Mouse (Mus musculus) naive thymus-derived CD4-positive, alpha-beta T cell, adult 2 months (primary cell): ENCODE data around the gene Sec14l1.

ENCODE experiments used
- DNase-seq: peaks from one replicate; pipeline ENCODE4 v3.0.0-alpha.2; 2011; ENCODE audit warnings: low read depth

Gene Sec14l1

DNA sequence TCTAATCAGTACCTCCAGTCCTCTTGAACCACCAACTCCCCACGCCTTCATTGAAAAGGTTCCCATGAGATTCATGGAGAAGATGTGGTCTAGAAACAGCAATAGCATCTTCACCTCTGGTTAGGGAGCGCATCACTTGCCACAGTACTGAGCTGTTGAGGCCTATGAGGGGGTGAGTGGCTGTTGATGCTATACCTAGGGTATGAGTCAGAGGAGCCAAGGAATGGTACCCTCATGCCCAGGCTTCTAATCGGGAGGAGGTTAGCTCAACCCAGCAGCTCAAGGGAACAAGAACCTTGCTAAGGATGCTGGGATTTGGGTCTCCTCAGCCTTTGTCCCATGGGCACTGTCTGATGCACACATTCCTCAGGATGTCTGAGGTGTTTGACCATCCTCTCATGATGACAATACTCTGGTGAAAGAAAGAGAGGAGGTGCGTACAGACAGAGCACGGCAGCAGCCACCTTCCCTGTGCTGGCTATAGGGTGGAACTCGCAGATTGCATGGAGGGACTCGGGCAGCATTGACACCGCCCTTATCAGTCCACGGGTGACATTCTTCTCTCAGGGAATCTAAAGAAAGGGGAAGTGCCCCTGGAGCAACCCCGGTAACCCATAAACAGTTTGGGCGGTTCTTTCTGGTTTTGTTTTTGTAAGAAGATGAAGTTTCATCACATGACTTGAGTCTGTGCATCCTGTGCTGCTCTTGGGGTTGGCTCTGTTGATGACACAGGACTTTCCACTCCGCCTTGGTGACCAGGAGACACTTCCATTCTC lies 5.6 kb upstream of the Sec14l1 start:
- peak; percentile 58 for DNase-seq

DNA sequence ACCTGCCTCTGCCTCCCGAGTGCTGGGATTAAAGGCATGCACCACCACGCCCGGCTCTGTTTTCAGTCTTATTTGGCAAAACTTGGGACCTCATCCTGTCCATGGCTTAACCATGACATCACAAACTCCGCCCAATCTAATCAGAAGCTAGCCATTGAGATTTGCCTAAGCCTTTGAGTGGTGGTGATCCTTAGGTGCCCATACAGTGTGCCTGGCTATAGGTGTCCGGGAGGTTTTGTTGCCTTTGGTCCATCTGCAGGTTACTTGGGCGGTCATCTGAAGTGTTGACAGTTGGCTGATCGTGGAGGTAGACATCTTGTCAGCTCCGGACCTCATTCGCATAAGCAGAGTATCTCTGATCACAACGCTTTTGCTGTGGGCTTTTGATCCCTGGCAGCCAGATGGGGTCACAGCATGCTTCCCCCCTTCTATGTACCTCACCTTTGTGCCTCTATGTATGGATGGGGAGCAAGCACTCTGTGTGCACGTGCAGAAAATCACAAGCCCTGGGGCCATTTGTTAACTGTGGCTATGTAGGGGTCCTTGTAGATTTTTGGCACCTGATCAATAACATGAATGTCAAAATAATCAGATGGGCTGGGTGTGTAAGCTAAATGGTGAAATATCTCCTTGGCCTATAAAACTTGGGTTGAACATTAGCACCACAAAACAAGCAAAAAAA lies 2.9 kb upstream of the Sec14l1 start:
- DNase-seq = no peak

DNA sequence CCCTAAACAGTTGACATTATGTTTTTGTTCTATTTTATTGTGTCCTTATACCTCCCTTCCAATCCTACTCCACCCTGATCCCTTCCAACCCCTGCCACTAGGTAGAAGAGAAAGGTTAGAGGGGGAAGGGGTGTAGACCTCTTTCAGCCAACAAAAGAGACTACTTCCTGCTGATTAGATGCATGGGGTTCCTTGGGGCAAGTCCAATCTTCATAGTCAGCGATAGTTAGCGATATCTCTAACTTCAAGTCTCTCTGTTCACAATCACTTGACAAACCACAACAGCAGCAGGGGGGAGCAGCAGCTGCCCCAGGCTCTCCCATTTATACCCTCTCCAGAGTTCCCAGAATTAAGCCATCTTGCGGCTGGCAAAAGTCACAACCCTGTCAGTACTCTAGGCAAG lies 2.3 kb upstream of the Sec14l1 start:
- DNase-seq = no peak

DNA sequence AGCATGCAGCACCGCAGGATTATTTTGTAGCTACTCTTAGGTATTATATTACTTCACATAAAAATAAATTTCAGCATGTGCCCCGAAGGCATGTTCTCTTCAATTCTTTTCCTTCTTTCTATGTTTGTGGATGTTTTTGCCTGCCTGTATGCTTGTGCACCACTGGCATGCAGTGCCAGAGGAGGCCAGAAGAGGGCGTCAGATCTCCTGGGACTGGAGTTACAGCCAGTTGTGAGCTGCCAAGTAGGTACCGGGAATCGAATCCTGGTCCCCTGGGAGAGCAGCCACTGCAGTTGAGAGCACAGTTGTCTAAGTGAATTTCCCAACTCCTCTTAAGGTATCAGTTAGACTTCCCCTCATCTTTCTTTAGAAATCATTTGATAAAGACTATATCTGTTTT lies 1.6 kb upstream of the Sec14l1 start:
- peak; percentile 56 for DNase-seq

DNA sequence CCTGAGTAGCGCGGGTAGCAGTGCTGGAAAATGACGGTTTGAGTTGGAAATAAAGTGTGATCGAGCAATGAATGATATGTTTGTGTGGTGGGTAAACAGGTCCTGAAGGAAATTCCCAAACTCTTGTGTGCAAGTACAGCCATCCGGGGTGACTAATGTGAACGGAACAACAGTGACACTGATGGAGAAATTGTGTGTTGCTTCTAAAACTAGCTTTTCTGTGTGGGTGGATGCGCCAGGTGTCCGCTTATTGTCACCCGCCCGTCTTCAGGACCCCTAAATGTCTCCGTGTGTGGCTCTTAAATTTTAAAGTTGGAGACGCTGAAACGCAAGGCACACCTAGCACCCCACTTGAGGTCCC lies 757 bp upstream of the Sec14l1 start:
- DNase-seq = no peak

DNA sequence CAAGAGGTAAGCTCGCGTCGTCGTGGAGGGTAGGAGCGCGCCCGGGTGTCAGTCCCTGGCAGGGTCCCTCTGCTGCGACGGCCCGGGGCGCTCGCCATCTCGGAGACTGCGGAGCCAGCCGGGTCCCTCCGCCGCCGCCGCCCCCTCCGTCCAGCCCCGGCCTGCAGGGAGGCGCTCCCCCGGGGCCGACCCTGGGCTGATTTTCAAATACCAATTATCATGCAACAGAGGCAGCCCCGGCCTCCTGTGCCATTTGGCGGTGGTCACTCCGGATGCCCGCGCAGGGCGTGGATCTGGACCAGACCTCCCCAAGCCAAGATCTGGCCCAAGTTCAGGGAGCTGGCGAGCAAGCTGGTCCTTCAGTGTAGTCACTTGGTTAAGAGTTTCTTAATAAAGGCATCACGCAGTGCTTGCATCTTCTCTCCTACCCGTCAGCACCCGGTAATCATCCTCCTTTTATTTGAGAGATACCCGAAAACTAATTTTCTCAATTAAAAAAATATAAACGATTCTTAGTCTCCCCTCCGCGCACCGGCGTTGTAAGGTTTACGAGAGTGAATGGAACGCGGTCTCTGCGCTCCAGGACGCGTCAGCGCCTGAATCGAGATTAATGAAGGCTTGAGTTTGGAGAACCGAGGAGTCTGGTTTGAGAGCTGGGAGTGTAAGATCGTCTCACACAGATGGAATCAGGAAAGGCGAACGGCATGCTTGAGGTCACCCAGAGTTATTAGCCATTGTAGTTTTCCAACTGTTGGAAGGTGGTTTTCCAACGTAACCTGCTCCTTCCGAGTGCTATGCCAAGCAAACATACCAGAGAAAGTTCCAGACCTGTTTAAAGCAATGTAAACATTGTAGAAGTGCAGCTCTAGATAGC lies 615 bp downstream of the Sec14l1 start:
- no peak for DNase-seq

DNA sequence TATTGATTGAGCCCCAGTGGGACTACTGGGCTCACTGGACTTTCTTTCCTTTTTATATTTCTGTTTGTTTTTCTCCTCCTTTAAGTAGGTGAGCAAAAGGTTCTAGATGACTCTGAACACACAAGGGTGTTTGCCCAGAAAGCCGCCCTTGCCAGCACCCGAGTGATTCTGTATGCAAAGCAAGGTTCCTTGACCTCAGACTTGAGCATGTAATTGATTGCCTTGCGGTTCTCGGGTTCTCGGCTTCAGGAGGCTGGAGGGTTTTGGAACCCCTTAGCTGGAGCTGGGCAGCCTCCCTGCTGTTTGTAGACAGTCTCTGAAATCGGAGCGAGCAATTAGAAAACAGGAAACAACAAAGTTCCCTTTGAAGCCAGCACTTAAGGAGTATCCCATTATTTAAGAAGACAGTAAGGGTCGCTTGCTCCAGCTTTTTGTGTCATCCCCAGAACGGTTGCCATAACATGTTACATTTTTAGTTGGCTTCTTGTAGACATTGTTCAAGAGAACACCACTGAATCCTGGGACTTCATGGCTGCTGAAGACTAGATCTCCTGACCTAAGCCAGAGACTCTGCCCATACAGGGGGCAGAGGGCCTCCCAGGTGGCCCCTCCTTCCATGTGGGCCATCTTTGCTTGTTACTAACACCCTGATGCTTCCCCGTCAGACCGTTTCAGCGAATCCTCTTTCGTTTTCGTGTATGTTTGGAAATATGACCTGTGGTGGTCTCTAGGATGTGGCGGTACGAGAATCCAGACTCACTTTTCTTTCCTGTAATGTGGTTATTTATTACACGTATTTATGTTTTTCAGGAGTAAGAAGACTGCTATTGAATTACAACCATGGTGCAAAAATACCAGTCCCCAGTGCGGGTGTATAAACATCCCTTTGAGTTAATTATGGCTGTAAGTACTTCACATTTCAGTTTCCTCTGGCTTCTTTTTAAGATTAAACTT lies 1.7 kb downstream of the Sec14l1 start:
- no peak for DNase-seq

DNA sequence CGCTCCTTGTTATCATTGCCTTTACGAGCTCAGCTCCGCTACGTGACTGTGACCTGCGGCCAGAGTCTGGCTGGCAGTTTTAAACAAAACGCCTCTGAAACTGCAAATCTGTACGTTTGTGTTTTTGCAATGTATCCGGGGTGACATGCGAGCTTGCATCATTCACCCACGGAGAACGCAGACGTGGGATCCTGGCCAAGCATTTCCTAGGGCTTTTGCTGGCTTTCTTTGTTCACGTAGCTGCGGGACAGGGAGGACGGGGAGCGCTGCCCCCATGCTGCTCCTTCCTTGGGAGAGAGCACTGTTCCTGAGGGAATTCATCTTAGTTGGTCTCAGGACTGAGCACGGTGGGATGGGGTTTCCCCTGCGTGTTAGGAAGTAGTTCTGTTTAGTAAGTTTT lies 2.4 kb downstream of the Sec14l1 start:
- no peak for DNase-seq

DNA sequence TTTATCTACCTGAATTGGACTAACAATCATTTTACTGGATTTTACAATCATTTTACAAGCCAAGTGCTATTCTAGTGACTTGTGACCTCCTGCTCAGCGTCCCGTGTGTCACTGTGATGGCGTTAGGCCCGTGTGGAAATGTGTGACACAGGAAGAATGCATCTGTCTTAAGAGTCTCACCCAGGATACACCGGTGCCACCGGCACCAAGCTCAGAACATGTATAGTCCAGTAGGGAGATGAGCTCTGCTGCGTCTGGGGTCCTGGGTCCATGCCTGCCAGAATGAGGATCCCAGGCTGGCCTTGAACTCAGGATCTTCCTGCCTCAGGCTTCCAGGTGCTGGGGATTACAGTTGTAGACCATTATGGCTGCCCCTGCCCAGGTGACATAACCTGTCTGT lies 2.8 kb downstream of the Sec14l1 start:
- DNase-seq = no peak

DNA sequence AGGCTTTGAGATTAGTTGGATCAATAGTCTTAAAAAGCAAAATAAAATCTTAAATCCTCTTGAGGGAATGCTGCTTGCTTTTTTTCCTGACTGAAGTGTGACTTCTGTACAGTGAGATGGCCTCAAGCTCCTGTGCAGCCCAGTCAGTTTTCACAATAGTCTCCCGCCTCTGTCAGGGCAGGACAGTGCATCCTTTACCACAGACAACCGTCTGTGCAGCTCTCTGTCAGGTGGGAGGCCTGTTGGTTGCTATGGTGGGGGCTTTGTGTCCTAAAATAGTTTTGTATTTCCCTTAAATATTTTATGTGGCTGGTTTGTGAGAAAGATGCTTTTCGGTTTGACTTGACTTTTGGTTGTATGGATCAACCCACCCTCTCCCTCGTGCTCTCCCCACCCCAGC lies 3.3 kb downstream of the Sec14l1 start:
- no peak for DNase-seq

DNA sequence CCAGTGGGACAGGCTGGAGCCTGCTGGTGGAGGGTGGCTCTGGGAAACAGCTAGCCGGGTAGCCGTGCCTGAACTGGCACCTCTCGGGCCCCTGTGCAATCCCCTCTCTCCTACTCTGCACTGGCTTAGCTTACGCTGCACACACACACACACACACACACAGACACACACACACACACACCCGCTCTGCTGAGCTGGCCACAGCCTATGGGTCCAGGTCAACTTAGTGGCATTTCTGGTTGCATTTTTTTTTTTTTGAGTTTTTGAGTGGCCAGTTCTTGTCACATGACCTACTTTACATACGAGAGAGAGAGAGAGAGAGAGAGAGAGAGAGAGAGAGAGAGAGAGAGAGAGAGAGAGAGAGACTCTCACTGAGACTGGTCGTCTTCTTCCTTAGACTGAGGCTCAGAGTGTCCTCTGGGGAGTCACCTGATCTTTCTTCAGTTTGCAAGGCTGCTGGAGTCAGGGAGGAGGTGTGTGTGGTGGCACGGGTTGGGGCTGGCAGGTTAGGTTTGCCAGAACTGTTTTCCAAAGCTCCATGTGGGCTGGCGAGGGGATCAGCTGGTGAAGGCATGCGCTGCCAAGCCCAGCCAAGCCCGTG lies 3.9 kb downstream of the Sec14l1 start:
- no peak for DNase-seq

DNA sequence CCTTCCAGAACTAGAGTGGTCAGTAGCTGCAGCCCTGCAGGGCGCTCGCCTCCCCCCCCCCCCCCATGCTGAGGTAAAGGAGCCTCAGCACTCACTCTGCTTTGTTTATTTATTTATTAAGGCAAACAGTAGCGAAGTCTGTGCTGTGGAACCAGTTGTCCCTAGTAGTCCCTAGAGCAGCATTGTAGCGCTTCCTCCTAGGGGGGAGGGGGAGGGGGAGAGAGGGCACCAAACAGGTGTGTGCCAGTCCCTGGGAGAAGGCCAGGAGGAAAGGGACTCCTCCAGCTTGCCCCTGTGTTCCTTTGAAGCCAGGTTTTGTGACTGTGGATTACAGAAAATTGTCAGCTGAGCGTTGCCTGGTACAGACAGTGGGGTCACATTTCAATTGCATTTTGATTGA lies 4.8 kb downstream of the Sec14l1 start:
- no peak for DNase-seq

DNA sequence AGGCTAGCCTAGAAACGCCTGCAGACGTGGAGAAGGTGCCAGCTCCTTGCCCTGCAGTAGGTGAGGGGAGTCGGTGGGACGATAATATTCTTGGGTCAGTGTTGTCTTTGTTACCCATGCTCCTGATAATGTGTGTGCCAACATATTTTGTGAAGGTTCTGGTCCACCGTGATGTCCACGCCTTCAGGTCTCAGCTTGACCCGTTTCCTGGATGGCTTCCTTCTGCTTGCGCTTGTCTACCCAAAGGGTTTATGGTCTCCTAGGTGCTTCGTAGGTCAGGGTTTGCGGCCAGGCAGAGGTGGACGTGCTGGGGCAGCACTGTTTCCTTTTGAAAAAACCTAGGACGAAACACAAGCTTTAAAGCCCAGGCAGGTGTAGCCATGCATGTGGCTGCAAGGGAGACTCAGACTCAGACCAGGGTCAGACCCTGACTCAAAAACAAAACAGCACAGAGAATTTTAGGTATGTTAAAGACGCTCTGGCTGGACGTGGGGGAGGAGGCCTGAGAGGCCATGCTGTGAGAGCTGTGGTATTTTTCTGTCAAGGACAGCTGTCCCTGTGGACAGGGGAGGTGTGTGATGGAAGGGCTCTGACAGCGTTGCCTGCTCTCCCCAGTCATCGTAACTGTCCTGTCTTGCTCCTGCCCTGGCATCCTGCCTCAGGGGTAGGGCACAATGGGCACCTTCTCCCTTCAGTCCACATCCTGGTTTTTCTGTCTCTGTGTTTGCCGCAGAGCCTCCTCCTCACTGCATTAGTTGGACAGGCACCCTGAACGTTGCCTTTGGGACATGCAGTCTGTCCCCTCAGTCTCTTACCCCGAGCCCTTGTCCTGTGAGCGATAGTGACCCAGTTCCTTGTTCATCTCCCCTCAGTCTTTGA lies 5.6 kb downstream of the Sec14l1 start:
- no peak for DNase-seq

DNA sequence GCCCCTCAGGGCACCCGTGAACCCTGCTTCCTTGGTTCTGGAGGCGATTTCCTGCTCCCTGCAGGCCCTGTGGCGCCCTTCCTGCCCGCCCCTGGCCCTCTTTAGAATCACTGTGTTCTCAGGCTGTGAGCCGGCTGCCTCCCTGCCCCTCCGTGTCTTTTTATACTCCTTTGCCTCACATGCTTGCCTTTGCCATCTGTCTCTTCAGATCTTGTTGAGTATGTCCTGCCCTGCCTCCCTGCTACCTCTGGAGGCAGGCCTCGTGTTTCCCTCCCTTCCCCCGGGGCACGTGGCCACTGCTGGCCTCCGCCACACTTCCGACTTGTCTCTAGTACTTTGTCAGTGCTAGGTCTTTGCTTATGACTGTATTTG lies 6.2 kb downstream of the Sec14l1 start:
- DNase-seq = no peak

DNA sequence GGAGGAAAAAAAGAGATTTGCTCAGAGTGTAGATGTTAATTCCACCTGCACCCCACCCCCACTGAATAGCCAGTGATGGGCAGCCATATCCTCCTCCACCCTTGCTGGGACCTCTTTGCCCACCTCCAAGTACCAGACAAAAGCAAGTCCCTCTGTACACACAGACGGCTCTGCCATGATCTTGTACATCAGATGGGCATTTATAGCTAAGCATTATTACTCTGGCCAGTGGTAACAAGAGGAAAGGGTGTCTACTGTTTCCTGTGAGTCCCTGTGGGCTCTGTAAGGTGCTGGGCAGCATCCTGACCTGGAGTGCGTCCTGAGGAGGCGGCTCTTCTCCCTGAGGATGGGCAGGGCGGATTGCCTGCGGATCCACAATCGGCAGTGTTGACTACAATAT lies 7.0 kb downstream of the Sec14l1 start:
- DNase-seq = no peak

DNA sequence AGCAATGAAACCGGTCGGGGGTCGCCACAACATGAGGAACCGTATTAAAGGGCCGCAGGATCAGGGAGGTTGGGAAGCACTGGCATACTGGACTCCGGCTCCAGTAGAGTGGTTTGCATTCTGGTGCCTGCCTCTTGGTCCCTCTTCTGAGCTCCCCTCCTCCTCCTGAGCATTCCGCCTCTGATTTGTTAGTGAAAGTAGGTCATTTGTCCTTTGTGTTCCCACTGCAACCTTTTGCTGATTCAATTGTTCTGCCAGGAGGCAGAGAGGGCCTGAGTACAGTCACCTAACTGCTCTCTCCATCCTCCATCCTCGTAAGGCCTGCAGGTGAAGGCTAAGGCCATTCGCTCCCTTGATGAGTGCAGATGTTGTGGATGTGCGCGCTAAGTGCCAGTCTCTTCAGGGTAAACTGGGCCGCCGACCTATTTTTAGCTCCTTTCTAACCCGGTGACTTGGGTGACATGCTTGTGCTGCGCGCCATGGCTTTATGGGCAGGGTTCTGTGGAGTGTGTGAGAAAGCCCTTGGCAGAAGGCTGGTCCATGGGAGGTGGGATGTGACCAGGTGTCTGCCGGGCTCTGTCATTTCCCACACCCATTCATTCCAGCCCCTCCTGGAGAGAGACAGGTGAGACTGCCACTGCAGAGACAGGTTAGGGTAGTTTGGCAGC lies 8.6 kb downstream of the Sec14l1 start:
- no peak for DNase-seq

DNA sequence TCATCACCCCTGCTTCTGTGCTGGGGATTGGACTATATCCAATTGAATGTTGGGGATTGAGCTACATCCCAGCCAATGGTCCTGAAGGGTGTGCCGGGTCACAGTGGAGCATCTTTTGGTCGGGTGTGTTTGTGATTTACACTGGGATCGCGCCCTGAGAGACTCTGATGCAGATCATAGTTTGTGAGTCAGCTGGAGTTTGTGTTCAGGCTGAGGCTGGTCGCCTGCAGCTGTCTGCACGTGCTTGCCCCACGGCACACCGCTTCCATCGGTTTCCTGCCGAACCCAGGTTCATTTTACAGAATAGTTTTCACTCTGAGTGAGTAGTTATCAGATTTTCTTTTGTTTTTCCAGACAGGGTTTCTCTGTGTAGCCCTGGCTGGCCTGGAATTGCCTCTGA lies 9.6 kb downstream of the Sec14l1 start:
- DNase-seq = no peak

DNA sequence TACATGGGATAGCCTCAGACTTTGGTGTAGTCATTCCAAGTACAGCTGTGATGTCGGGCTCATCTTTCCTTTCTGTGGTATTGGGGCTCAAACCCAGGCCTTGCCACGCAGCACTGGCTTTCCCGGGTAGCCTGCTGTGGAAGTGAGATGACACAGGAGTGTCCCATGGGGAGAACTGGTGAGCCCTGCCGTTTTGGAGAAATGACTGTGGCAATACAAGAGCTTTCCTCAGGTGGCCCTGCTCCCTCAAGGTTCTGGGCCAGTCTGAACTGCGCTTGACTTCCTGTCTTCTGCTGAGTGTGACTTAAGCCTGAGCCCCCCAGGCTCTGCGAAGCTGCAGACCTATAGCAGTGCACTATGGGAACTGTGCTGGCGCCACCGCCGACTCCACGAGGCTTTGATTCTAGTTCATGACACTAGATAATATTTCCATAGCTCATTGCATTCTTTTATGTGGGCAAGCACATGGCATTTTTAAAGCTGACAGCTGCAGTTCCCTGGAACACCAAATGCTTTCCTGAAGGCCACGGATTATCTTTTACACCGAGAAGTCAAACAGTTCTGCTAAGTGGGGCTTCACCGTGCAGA lies 12.4 kb downstream of the Sec14l1 start:
- DNase-seq = no peak

DNA sequence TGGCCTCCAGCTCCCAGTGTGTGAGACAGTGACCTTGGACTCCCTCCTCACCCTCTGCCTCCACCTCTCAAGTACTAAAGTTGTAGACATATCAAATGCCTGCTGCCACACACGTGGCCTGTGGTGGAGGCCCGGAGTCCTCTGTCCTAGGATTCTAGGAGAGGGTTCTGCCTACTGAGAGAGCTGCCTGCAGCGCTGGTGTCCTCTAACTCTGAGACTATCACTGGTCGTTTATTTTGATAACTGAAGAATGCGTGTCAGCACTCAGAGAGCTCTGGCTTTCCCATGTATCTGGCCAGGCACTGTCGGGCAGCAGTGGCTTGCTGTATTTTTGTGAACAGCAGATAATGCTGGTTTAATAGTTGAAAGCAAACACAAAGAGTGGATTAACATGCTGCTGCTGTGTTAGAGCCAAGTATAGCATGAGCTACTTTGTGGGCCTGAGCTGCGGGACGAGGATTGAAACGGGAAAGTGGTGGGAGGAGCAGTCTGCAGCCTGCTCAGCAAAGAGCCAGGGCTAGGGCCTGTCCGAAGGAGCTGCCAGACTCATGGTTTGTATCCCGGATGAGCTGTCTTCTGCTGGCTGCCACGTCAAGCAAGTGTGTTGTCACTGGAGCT lies 13.1 kb downstream of the Sec14l1 start:
- DNase-seq = no peak
